Mouse (Mus musculus) mouse trophoblast stem cell (cell line): Measurements from ENCODE around the gene C1qtnf4.

Experiments used
- in situ Hi-C, 2 experiments: fragments of 300-500 bp; cut with MseI, MboI; formaldehyde crosslinking; loops; 2 replicates in 1 of 2; 3 replicates in 1 of 2; pipeline ENCODE4 v1.15.1; 2025

C1qtnf4 gene

GRCm38 (mm10) chr2:90931829-90932228 is 46.2 kb downstream of the C1qtnf4 start:
- in situ Hi-C loops = no loop called here

DNA sequence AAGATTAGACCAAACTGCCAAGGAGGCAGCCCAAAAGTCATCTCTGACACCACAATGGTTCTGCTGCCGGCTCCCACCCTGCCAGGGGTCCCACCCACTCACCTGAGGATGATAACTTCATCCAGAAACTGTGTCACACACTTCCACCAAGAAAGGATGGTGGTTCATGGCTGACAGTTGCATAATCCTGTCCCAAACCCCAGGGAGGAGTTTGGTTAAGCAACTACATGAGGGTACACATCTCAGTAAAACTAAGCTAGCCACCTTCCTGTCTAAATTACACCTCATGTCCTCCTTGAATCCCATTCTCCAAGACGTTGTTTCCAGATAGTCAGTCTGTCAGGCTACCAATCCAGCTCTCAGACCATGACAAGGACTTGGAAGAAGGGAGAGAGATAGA is 46.6 kb downstream of the C1qtnf4 start:
- in situ Hi-C loops = no loop called here

DNA sequence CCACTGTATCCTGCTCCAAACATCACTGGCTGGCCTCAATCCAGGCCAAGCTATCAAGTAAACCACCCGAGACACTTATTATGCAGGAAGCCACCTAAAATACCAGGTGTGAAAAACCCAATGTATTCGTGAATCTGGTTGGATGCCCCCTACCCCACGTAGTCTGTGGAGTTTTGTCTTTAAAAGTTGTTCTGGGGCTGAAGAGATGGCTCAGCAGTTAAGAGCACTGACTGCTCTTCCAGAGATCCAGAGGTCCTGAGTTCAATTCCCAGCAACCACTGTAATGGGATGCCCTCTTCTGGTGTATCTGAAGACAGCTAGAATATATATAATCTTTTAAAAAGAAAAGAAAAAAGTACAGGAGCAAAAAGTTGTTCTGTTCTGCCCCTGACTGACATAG is 52.7 kb downstream of the C1qtnf4 start:
- in situ Hi-C loops = no loop called here

DNA sequence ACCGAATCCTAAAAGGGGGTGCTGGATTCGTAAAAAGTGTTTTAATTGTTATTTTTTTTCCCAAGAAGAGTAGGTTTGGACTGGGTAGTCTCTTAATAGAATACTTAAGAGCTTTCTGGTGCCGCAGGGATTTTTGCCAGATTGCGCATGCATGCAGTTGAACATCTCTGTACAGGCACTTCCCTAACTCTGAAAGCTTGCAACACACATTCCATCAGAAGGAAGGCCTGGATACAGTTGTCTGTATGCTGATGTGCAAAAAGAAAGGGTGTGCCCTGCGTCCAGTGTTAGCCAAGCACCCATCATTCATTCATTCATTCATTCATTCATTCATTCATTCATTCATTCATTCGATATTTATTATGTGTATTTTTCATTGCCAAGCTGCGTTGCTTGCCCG is 54.1 kb downstream of the C1qtnf4 start:
- in situ Hi-C loops = no loop called here
